Mouse (Mus musculus): ENCODE measurements at regions not wholly inside any gene's neighbourhood (a gene's known extent, or its start where the extent isn't known, plus 50 kb on each side); places are given as distances from the start of the nearest gene placed in this dataset.
"Not testable (repeated sequence)": the region's sequence is repeated elsewhere in the genome, so short reads cannot be mapped to it uniquely, and the experiment has no call there.

- H3K27ac ChIP-seq (ENCODE audit: low read depth, low read length), result no peak overlapping the region
- no peak overlapping the region for H3K9ac ChIP-seq (ENCODE audit: low read depth, low read length)
- H3K4me3 ChIP-seq (ENCODE audit: low read length), result no peak overlapping the region
- H3K4me2 ChIP-seq (replicated peaks; ENCODE audit: low read depth, low read length), result no peak overlapping the region
- ATAC-seq (ENCODE audit: low FRiP score, low TSS enrichment), result no peak
- H3K4me1 ChIP-seq (ENCODE audit: control insufficient read depth, insufficient read depth, low read length), result no peaks in the 10 kb centered on the region
- H3K36me3 ChIP-seq (ENCODE audit: control insufficient read depth, insufficient read depth, low read length), result no peaks in the 10 kb centered on the region
- no peaks in the 10 kb centered on the region for H3K27me3 ChIP-seq (ENCODE audit: control insufficient read depth, insufficient read depth, low read length)
- H3K9me3 ChIP-seq (ENCODE audit: control insufficient read depth, low read length), result no peaks in the 10 kb centered on the region
These were observed 460.0 kb upstream of the 2610301B20Rik start for GRCm38 (mm10) chr4:10414274-10414673.

GRCm38 (mm10) chr4:10421354-10421753 is 452.9 kb upstream of the 2610301B20Rik start:
- no peak overlapping the region for H3K4me3 ChIP-seq (ENCODE audit: low read length)
- 53% methylated on average over 1 of the region's 1 CpGs for WGBS
- no peaks in the 10 kb centered on the region for H3K9me3 ChIP-seq (ENCODE audit: control insufficient read depth, low read length)
- no peak overlapping the region for H3K9ac ChIP-seq (ENCODE audit: low read depth, low read length)
- no peak overlapping the region for H3K27ac ChIP-seq (ENCODE audit: low read depth, low read length)
- H3K27me3 ChIP-seq (ENCODE audit: control insufficient read depth, insufficient read depth, low read length), result no peaks in the 10 kb centered on the region
- H3K36me3 ChIP-seq (ENCODE audit: control insufficient read depth, insufficient read depth, low read length), result no peaks in the 10 kb centered on the region
- H3K4me2 ChIP-seq (replicated peaks; ENCODE audit: low read depth, low read length), result no peak overlapping the region
- ATAC-seq (ENCODE audit: low FRiP score, low TSS enrichment), result no peak
- no peaks in the 10 kb centered on the region for H3K4me1 ChIP-seq (ENCODE audit: control insufficient read depth, insufficient read depth, low read length)

- Histone ChIP-seq H3K9me3 (ENCODE audit: control insufficient read depth, low read length) (no peaks in the 10 kb centered on the region), H3K4me2 (replicated peaks; ENCODE audit: low read depth, low read length) (no peak overlapping the region), H3K9ac (ENCODE audit: low read depth, low read length) (no peak overlapping the region), H3K4me1 (ENCODE audit: control insufficient read depth, insufficient read depth, low read length) (no peaks in the 10 kb centered on the region), H3K27ac (ENCODE audit: low read depth, low read length) (no peak overlapping the region), H3K27me3 (ENCODE audit: control insufficient read depth, insufficient read depth, low read length) (no peaks in the 10 kb centered on the region), H3K36me3 (ENCODE audit: control insufficient read depth, insufficient read depth, low read length) (no peaks in the 10 kb centered on the region), H3K4me3 (ENCODE audit: low read length) (no peak overlapping the region)
- 96% methylated on average over 4 of the region's 4 CpGs for WGBS
- ATAC-seq (ENCODE audit: low FRiP score, low TSS enrichment), result no peak
These were observed 439.9 kb upstream of the 2610301B20Rik start for GRCm38 (mm10) chr4:10434438-10434837.

- H3K9me3 ChIP-seq (ENCODE audit: control insufficient read depth, low read length); H3K4me3 ChIP-seq (ENCODE audit: low read length); H3K36me3 ChIP-seq (ENCODE audit: control insufficient read depth, insufficient read depth, low read length); H3K27me3 ChIP-seq (ENCODE audit: control insufficient read depth, insufficient read depth, low read length); H3K27ac ChIP-seq (ENCODE audit: low read depth, low read length); ATAC-seq (ENCODE audit: low FRiP score, low TSS enrichment); H3K9ac ChIP-seq (ENCODE audit: low read depth, low read length); H3K4me1 ChIP-seq (ENCODE audit: control insufficient read depth, insufficient read depth, low read length); H3K4me2 ChIP-seq (replicated peaks; ENCODE audit: low read depth, low read length): not testable (repeated sequence)
These were observed 434.4 kb upstream of the 2610301B20Rik start for GRCm38 (mm10) chr4:10439921-10440320.

- ATAC-seq (ENCODE audit: low FRiP score, low TSS enrichment), result no peak
- Histone ChIP-seq H3K4me2 (replicated peaks; ENCODE audit: low read depth, low read length) (no peak overlapping the region), H3K4me3 (ENCODE audit: low read length) (no peak overlapping the region), H3K36me3 (ENCODE audit: control insufficient read depth, insufficient read depth, low read length) (no peaks in the 10 kb centered on the region), H3K9me3 (ENCODE audit: control insufficient read depth, low read length) (no peaks in the 10 kb centered on the region), H3K4me1 (ENCODE audit: control insufficient read depth, insufficient read depth, low read length) (0 out of 2 replicates have a peak, but pooled peaks cover 2% of the 10 kb centered on the region), H3K9ac (ENCODE audit: low read depth, low read length) (no peak overlapping the region), H3K27ac (ENCODE audit: low read depth, low read length) (no peak overlapping the region), H3K27me3 (ENCODE audit: control insufficient read depth, insufficient read depth, low read length) (no peaks in the 10 kb centered on the region)
- 32% methylated on average over 1 of the region's 1 CpGs for WGBS
These were observed 414.7 kb upstream of the 2610301B20Rik start for GRCm38 (mm10) chr4:10459603-10460002.

- WGBS, result 75% methylated on average over 1 of the region's 1 CpGs
- H3K4me1 ChIP-seq (ENCODE audit: control insufficient read depth, insufficient read depth, low read length), result no peaks in the 10 kb centered on the region
These were observed 393.4 kb upstream of the 2610301B20Rik start for GRCm38 (mm10) chr4:10480936-10481335.

GRCm38 (mm10) chr4:10508163-10508821 is 366.0 kb upstream of the 2610301B20Rik start:
- H3K36me3 ChIP-seq (ENCODE audit: control insufficient read depth, insufficient read depth, low read length), result no peaks in the 10 kb centered on the region
- H3K9ac ChIP-seq (ENCODE audit: low read depth, low read length), result no peak overlapping the region
- no peak overlapping the region for H3K4me3 ChIP-seq (ENCODE audit: low read length)
- no peak overlapping the region for H3K27ac ChIP-seq (ENCODE audit: low read depth, low read length)
- no peaks in the 10 kb centered on the region for H3K4me1 ChIP-seq (ENCODE audit: control insufficient read depth, insufficient read depth, low read length)
- WGBS, result 57% methylated on average over 6 of the region's 6 CpGs
- no peaks in the 10 kb centered on the region for H3K9me3 ChIP-seq (ENCODE audit: control insufficient read depth, low read length)
- H3K27me3 ChIP-seq (ENCODE audit: control insufficient read depth, insufficient read depth, low read length), result no peaks in the 10 kb centered on the region
- H3K4me2 ChIP-seq (replicated peaks; ENCODE audit: low read depth, low read length), result no peak overlapping the region
- no peak for ATAC-seq (ENCODE audit: low FRiP score, low TSS enrichment)

More at GRCm38 (mm10) chr4:10480936-10481335, 393.4 kb upstream of the 2610301B20Rik start:
- no peaks in the 10 kb centered on the region for H3K9me3 ChIP-seq (ENCODE audit: control insufficient read depth, low read length)
- H3K4me2 ChIP-seq (replicated peaks; ENCODE audit: low read depth, low read length), result no peak overlapping the region
- H3K27ac ChIP-seq (ENCODE audit: low read depth, low read length), result no peak overlapping the region
- H3K4me3 ChIP-seq (ENCODE audit: low read length), result no peak overlapping the region
- ATAC-seq (ENCODE audit: low FRiP score, low TSS enrichment), result no peak
- H3K9ac ChIP-seq (ENCODE audit: low read depth, low read length), result no peak overlapping the region
- H3K36me3 ChIP-seq (ENCODE audit: control insufficient read depth, insufficient read depth, low read length), result no peaks in the 10 kb centered on the region
- no peaks in the 10 kb centered on the region for H3K27me3 ChIP-seq (ENCODE audit: control insufficient read depth, insufficient read depth, low read length)

- H3K4me2 ChIP-seq (replicated peaks; ENCODE audit: low read depth, low read length), result no peak overlapping the region
- H3K27ac ChIP-seq (ENCODE audit: low read depth, low read length), result no peak overlapping the region
- H3K36me3 ChIP-seq (ENCODE audit: control insufficient read depth, insufficient read depth, low read length), result no peaks in the 10 kb centered on the region
- no peaks in the 10 kb centered on the region for H3K4me1 ChIP-seq (ENCODE audit: control insufficient read depth, insufficient read depth, low read length)
- 16% methylated on average over 3 of the region's 3 CpGs for WGBS
- H3K9ac ChIP-seq (ENCODE audit: low read depth, low read length), result no peak overlapping the region
- H3K4me3 ChIP-seq (ENCODE audit: low read length), result no peak overlapping the region
- H3K27me3 ChIP-seq (ENCODE audit: control insufficient read depth, insufficient read depth, low read length), result no peaks in the 10 kb centered on the region
- no peak for ATAC-seq (ENCODE audit: low FRiP score, low TSS enrichment)
- H3K9me3 ChIP-seq (ENCODE audit: control insufficient read depth, low read length), result no peaks in the 10 kb centered on the region
These were observed 364.3 kb upstream of the 2610301B20Rik start for GRCm38 (mm10) chr4:10510013-10510412.

GRCm38 (mm10) chr4:10550711-10551305 is 323.5 kb upstream of the 2610301B20Rik start:
- 44% methylated on average over 2 of the region's 2 CpGs for WGBS
- Histone ChIP-seq H3K9ac (ENCODE audit: low read depth, low read length) (no peak overlapping the region), H3K9me3 (ENCODE audit: control insufficient read depth, low read length) (no peaks in the 10 kb centered on the region), H3K4me2 (replicated peaks; ENCODE audit: low read depth, low read length) (no peak overlapping the region), H3K27me3 (ENCODE audit: control insufficient read depth, insufficient read depth, low read length) (no peaks in the 10 kb centered on the region), H3K27ac (ENCODE audit: low read depth, low read length) (no peak overlapping the region), H3K4me3 (ENCODE audit: low read length) (no peak overlapping the region), H3K4me1 (ENCODE audit: control insufficient read depth, insufficient read depth, low read length) (no peaks in the 10 kb centered on the region), H3K36me3 (ENCODE audit: control insufficient read depth, insufficient read depth, low read length) (no peaks in the 10 kb centered on the region)
- ATAC-seq (ENCODE audit: low FRiP score, low TSS enrichment), result no peak
